Mouse (Mus musculus) ES-E14 (cell line): Measurements from ENCODE around the gene Fnbp1.

Experiments
- CHD2 ChIP-seq: IDR thresholded peaks from 2 replicates; pipeline ENCODE4 v1.6.1; 2014; ENCODE audit warnings: mild to moderate bottlenecking, low read depth, low read length, inconsistent platforms
- HCFC1 ChIP-seq: IDR thresholded peaks from 2 replicates; pipeline ENCODE4 v1.6.1; 2012; ENCODE audit warnings: low read length, inconsistent platforms, borderline replicate concordance; ENCODE audit not compliant: insufficient read depth
- MAFK ChIP-seq: IDR thresholded peaks from 2 replicates; pipeline ENCODE4 v1.6.1; 2014; ENCODE audit warnings: mild to moderate bottlenecking, low read depth, low read length, inconsistent platforms; ENCODE audit not compliant: insufficient read depth
- ZC3H11A ChIP-seq: IDR thresholded peaks from 2 replicates; pipeline ENCODE4 v1.6.1; 2012; ENCODE audit warnings: low read depth, mild to moderate bottlenecking, inconsistent platforms, low read length, borderline replicate concordance
- ZNF384 ChIP-seq: IDR thresholded peaks from 2 replicates; pipeline ENCODE4 v1.6.1; 2012; ENCODE audit warnings: low read depth, low read length, inconsistent platforms

GRCm38 (mm10) chr2:31075168-31075567 is 66.6 kb downstream of the Fnbp1 start:
- no peak for TF ChIP-seq ZC3H11A
- TF ChIP-seq CHD2: no peak
- TF ChIP-seq HCFC1: no peak
- no peak for TF ChIP-seq ZNF384
- no peak for TF ChIP-seq MAFK
